Mouse (Mus musculus) spleen, postnatal 36 days (tissue): Measurements from ENCODE around the gene Pole4.

Source experiments
- DNase-seq, 2 experiments: peaks; one replicate each; pipeline ENCODE4 v3.0.0; 2022; ENCODE audit warnings: low spot score in 2 of 2, mixed read lengths in 1 of 2

Pole4 gene

DNA sequence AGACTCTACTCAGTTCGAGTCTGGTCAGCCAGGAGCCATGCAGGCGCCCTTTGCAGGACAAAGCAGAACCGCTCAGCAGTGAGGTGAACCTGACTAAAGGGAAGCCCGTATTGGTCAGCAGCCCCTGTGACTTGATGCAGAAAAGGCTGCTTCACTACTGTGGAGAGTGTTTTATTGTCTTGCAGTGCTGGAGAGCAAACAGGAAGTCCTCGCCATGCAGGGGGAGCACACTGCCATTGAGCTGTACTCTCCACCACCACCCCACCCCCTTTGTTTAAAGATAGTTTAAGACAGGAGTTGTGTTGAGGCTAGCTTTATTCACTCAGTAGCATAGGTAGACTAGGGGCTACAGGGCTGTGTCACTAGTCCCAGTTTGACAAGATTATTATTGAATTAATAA, at the start of gene Pole4:
Pole4 (minus strand) TSS at position 145 of the 400 bp plus-strand sequence.
- DNase-seq: no peak

DNA sequence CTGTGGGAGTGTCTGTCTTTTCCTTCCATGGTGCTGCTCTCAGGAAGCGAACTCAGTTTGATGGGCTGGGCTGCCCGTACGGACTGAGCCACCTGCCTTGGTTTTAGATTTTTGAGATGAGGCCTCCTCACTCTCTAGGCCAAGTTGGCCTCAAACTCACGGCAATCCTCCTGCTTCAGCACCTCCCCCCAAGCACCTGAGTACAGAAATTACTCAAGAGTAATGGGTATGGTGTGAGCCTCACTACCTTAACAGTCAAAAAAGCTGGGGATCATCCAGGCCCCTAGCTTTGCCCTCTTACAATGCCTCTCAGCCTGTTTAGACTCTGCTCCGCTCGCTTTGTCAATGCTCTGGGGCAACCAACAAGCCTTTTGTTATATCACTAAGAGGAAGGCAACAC, 49.6 kb upstream of the Pole4 start:
- no peak for DNase-seq

DNA sequence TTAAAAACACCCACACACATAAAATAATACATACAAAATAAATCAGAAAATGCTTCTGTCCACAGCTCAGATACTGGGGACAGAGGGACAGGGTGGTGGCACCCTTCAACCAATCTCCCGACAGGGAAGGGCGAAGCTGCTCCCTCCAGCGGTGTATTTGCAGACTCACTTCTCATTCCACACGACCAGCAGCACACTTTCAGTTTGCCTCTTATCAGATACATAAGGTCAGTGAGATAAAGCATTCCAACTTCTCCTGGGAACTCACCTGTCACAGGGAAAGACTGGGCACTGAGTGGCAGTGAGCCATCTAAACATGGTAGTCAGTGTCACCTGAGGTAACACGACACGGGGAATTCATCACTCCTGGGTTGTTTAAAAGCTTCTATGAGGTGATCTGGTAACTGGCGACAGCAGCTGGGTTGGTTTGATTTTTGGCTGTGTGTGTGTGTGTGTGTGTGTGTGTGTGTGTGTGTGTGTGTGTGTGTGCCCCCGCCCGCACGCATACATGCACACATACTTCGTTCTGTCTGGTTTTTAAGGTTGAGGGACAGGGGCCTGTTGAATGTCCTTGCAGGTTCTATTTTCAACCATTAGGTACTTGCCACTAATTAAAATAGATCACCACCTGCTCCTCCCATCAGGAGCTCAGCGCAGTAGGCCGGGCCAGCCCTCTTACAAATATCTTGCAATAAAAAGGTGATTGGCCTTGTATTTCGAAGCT, 48.6 kb upstream of the Pole4 start:
- DNase-seq: no peak

DNA sequence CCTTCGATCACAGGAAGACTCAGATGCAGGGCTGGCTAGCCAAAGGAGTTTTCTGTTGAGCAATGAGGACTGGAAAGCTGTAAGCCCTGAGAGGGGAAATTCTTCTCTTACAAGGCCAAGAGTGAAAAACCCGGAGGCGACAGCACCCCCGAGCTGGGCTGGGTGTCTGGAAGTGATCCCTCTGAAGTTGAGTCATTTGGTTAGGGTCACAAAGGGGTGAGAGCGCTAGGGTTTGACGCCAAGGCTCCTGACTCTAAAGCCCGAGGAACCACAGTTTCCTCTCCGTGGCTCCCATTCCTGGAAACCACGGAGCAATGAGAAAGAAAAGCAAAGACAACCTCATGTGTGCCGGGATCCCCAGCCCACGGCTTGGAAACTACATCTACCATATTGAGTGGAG, 47.9 kb upstream of the Pole4 start:
- no peak for DNase-seq

DNA sequence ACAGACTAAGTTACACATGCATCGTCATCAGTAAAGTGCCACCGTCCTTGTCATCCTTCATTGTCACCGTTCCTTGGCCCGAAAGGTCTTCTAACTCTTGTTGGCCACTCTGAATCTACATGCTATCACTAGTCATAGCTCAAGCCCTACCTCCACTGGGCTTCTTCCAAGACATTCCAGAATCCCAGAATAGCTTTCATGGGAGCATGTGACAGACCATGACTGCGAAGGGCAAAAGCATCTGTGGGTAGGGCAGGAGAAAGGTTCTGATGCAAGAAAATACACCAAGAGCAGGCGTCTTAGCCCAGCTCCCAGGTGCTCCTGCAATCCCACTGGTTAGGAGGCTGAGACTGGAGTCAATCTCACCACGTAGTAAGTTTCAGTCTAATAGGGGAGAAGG, 46.6 kb upstream of the Pole4 start:
- DNase-seq: no peak

DNA sequence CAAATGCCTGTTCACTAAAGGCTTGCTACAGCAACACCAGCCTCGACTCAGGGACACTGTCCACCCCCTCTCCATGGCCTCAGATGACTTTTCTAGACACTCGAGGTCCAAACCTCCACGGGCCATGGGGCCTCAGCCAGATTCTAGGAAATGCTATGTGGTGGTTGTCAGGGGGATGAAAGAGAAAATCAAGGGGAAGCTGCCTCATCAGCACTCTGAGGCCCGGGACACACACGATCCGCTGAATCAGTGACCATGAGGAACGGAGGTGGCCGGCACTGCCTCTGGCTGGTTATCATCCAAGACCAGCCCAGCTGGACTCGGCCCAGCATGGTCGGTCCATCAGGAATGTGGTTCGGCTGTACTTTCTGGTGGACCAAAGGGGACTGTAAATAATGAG, 45.9 kb upstream of the Pole4 start:
- no peak for DNase-seq

DNA sequence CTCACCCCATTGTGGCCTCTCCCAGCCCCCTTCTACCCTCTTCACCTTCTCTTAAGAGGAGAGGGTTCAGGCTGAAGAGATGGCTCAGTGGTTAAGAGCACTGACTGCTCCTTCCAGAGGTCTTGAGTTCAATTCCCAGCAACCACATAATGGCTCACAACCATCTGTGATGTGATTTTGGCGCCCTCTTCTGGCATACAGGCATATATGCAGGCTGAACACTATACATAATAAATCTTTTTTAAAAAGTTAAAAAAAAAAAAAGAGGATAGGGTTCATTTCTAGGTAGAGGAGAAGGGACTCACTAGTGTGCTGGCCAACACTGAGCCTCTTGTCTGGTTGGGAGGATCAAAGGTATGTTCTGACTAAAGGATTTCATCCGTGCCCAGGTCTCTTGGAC, 44.9 kb upstream of the Pole4 start:
- no peak for DNase-seq

DNA sequence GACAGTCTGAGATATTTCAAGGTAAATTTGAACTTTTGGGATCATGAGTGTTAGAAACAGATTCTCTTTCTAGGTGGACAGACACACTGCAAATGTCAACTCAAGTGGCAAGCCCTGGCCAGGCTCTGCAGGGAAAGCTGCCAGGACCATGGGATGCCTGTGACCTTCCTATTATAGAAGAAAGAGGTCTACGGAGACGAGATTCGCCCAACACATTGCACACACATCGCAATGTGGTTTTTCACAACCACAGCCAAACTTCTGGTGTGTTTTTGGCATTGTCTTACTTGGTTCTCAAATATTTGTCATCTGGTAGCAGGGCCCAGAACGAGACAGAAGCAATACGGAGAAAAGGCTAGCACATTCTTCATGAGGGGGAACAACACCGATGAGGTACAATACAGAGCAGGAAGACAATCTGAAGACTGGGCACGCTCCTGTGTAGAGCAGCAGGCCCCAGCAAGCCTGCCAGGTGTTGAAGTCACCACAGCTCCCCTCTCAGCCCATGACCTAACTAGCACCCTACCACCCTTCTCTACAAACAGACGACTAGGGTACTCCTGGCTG, 43.0 kb upstream of the Pole4 start:
- DNase-seq: no peak

DNA sequence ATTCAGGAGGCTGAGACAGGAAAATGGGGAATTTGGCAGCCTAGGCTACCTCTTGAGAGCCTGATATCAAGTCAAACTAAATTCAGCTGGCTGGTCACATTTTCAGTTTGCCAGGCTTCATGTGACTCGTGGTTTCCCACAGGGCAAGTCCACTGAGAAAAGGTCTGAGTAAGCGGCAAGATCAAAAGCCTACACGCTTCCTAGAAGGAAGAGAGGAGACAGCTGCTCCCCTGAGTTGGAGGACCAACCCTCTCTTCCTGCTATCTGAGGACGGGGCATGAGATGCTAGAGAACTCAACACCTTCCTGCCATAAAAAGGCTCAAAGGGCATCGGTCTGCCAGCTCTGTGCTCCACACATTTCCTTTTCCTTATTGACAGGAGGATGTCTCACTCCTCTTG, 41.9 kb upstream of the Pole4 start:
- no peak for DNase-seq

DNA sequence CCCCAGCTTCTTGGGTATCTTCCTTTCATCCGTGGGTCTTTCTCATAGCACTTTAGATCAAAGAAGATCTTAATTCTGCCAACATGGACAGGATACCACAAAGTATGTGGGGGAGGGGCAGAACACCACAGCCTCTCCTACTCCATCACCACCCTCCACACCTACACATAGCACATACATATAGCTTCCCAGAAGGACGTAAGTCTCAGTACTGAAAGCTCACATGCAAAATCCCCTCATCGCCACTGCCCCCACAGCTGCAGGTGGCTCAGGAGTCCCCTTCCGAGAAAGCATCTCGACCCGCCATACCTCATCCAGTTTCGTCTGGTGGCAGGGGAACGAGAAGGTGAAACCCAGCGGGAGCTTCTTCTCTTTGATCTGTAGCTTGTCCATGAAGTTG, 39.4 kb upstream of the Pole4 start:
- DNase-seq: no peak

DNA sequence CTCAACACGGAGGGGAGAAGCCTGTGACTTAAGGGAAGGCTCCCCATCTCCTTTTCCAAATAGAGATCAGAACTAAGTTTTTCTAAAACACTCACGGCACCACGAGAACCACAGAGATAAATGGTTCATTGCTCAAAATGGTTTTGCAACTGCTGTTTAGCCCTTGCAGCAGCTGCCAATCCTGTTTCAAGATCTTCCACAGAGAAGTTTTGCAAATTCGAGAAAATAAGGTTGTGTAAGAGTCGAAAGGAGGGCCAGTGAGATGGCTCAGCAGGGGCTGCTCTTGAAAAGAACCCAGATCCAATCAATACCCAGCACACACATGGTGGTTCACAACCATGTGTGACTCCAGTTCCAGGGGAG, 36.3 kb upstream of the Pole4 start:
- no peak for DNase-seq

DNA sequence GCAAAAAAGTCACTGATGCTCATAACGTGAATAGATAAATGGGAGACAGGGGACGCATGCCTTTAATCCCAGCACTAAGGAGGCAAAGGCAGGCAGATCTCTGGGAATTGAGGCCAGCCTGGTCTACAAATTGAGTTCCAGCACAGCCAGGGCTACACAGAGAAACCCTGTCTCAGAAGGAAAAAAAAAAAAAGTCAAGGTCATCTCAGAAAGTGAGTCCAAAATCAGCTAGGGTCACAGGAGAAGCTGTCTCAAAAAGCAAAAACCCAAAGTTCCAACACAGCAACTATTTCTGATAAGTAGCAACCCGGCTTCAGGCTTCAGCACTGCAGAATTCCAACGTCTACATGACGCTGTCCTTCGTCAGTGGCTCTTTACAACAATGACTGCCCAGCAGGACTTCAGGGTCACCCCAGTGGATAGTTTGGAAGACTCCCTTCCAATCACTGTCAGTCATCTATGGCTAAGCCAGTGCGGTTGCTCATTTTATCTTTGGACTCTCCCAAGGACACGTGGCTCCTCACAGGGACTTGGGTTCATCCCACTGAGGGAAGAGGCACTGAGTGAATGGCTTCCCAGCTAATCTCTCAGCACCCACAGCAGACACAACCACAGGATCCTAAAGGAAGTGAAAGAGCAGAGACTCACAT, 35.8 kb upstream of the Pole4 start:
- DNase-seq: no peak

DNA sequence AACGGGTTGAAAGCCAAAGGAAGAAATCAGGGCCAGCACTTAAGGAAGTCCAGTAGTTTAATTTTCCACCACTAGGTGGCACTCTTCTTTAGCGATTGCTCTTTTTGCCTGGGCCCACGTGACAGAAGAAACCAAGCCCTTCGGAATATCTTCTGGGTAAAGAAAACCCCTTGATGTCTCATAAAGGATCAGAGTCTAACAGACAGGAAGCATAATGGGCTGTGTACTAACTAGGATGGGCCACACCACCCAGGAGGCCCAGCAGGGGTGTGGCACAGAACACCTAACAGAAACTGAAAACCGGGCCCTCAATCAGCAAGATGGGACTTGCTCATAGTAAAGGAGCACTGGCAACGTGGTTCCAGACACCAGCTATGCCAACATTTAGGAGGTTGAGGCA, 35.1 kb upstream of the Pole4 start:
- peak; percentile 20 to 59 for DNase-seq

DNA sequence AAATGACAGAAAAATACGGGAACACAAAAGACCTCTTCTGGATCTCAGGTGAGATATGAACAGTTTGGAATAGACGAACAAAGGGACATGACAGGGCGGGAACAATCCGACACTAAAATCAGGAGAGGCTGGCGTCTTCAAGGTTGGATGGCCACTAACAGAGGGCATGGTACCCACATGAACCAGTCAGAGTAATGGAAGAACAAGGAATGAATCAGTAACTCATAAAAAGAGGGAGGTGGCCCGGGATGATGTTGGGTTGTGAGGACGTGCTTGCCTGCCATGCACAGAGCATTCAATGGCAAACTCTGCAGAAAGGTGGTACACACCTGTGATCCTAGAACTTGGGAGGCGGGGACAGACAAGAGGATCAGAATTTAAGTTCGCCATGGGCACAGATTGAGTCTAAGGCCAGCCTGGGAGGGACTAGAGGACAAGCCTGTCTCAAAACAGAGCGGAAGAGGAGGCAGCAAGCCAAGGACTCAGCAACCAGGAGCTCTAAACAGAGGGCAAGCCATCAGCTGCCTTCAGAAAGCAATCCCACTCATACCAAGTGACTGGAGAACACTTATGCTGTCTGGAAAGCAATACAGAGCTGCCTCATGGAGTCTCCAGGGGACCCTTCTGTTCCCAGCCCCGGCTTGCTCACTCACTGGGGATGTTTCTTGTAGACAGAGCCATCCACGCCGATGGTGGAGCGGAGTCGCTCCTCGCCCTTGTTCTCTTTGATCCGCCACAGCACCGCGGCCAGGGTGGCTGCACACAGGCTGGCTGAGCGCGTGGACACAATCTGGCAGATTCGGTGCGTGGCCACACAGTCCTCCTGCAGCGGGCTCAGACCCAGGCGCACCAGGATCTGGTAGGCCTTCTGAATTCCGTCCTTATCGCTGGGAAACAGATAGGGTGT, 32.7 kb upstream of the Pole4 start:
- DNase-seq: no peak

DNA sequence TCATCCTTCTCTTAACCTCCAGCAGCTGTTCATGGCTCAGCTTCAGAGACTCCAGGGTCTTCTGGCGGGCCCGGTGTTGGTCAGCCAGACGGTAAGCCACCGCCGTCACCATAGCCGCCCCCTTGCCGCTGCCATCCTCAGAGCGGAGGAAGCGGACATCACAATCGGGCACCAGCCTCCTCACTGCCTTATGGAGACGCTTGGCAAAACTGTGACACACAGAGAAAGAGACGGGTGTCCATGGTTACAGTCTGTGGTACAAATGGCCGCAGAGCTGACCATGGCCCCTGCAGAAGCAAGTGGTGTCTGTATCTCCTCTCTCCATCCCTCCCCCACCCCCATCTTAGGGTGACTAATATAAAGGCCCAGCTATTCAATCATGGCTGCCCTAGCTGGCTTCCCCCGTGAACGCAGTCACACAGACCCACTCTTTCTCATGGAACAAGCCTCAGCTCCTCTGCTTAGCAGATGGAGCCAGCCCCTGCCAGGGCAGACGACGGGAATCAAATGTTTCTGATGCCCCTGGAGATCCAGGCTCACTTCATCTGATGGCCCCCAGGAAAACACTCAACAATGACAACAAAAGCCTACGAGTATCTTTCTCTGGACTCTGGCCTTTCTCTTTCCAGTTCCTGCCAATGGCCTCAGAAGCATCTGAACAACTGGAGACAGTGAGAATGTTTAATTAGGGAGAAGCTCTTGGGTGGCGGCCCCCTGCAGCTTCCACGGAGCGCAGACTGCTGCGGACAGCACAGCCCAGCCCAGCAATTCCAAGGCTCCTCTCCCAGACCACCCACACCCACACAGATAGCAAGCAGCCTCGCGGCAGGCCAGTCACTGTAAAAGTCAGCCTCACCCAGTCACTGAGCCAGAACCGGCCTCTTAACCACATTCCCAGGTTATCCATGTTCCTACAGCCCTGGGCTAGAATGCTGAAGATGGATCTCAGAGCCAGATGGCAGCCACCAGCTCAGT, 31.7 kb upstream of the Pole4 start:
- DNase-seq: no peak

DNA sequence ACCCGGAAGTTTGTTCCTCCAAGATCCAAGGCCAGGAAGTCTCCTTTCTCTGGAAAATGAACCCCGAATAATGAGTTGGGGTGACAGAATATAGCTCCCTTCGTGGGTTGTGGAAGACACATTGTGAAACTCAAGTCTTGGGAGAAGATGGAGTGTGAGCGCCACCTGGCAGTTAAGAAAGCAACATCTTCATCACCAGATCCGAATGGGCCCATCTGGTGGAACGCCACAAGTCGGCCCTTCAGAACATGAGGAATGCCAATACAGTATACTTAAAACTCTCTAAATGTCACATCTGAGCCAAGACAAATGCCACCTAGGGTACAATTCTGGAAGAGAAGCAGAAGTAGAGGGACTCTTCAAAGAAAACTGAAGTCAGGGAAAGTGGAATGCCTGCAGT, 30.2 kb upstream of the Pole4 start:
- no peak for DNase-seq

DNA sequence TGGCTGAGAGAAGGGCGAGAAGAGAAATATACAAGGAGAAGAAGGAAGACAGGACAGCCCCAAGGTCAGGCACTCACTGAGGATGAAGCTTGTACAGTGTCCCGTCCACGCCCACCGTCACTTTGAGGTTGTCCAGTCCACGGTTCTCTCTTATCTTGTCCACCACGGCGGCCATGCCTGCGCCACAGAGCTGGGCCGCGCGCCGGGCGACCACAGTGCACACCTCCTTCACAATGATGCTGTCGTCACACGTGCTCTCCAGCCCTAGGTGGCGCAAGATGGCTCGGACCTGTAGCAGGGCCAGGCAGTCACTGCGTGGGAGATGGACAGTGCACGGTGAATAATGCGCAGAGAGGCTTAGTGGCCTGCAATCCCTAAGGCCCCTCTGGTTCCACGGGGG, 23.5 kb upstream of the Pole4 start:
- DNase-seq: no peak

DNA sequence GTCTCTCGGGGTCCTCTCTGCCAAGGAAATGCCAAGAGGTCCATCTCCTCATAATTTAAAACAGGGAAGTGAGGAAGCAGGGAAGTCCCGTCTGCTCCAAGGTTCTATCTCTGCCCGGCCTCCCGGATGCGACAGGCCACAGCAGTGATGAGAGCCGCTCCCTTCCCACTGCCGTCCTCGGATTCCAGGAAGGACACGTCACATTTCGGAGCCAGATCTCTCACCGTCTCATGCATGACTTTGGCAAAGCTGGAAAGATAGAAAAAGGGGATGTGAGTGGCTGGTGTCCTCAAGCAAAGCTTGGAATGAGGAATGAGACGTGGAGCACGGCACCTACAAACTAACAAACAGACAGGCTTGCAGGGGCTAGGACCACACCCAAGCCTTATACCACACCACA, 22.0 kb upstream of the Pole4 start:
- DNase-seq: no peak

DNA sequence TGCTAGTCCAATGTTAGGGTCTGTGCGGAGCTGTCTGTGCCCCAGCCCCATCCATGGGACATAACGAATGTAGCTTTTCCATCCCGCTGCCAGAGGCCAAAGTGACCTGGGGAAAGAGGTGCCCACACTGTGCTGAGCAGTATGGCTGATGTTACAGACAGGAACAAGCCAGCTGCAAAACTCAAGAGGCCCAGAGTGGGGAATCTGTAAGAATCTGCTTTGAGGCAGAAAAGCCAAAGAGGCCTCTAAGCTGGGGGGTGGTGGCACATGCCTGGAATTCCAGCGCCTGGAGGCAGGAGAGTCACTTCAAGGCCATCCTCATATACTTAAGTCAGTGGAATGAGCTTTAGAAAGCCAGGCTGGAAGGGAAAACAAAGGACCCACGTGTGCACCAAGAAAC, 18.2 kb upstream of the Pole4 start:
- no peak for DNase-seq

DNA sequence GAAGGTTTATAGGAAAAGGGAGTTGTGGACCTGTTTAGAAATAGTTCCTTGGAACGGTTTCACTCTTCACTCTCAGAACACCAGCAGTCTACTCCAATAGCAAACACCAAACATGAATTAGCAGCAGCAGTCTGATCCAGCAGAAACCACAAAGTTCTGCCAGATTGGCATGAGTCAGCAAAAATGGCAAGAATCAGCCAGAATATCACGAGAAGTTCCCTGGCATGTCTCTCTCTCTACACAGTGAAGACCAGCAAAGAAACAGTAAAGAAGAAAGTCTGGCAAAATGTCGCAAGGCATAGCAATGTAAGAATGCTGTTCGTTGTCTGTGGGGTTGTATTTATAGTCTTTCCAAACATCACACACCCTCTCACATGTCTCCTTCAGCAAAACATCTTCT, 11.0 kb upstream of the Pole4 start:
- no peak for DNase-seq

DNA sequence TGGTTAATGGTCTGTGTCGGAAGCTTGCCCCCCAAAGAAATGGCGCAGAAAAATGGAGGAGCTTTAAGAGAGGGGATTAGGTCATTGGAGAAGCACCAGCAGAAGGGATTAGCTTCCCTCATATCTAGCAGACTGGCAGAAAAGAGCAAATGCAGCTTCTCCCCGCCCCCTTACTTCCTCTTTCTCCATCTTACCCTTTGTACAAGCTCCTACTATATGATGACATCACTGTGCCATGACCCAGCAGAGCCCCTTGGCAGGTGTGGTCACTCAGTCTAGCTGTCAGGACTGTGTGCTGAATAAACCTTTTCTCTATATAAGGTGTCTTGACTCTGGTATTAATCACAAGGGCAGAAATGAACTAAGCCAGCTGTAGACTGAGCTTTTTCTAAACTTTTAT, 10.5 kb upstream of the Pole4 start:
- no peak for DNase-seq
